Mouse (Mus musculus): ENCODE data around the gene Exd1. TPM values are rescaled to one million over a fixed set of nuclear protein-coding genes. Genes with fewer than 3 reads are reported as not detected.

Exd1 gene
- polyA plus RNA-seq, 1 experiment from 2014 or later = 0.27 TPM

Other genes with a start within 250 kb of the Exd1 start
- 3.7 and 5.0 TPM in 2 replicates for gene Dll4, start 221.8 kb downstream of the Exd1 start, polyA plus RNA-seq (2014; fragmentation: Nextera tagmentation; extraction: Ambion mirVana)
- 0.35 and 0.74 TPM in 2 replicates for gene Chac1, start 196.4 kb downstream of the Exd1 start, polyA plus RNA-seq (2014; fragmentation: Nextera tagmentation; extraction: Ambion mirVana)
- 3.7 TPM in 2 replicates for gene Ino80, start 69.9 kb downstream of the Exd1 start, polyA plus RNA-seq (2014; fragmentation: Nextera tagmentation; extraction: Ambion mirVana)
- 46.5 and 48.9 TPM in 2 replicates for gene Chp1, start 70 bp upstream of the Exd1 start, polyA plus RNA-seq (2014; fragmentation: Nextera tagmentation; extraction: Ambion mirVana)
- 56.4 and 57.3 TPM in 2 replicates for gene Nusap1, start 70.7 kb upstream of the Exd1 start, polyA plus RNA-seq (2014; fragmentation: Nextera tagmentation; extraction: Ambion mirVana)
- 22.9 and 25.5 TPM in 2 replicates for gene Oip5, start 70.8 kb upstream of the Exd1 start, polyA plus RNA-seq (2014; fragmentation: Nextera tagmentation; extraction: Ambion mirVana)
- 54.5 and 64.1 TPM in 2 replicates for gene Ndufaf1, start 115.2 kb upstream of the Exd1 start, polyA plus RNA-seq (2014; fragmentation: Nextera tagmentation; extraction: Ambion mirVana)
- gene Rtf1, start 127.4 kb upstream of the Exd1 start, polyA plus RNA-seq (2014; fragmentation: Nextera tagmentation; extraction: Ambion mirVana) = 20.3 and 24.0 TPM in 2 replicates
- gene Itpka, start 194.7 kb upstream of the Exd1 start, polyA plus RNA-seq (2014; fragmentation: Nextera tagmentation; extraction: Ambion mirVana) = 1.9 and 2.2 TPM in 2 replicates
- gene Ltk, start 212.8 kb upstream of the Exd1 start, polyA plus RNA-seq (2014; fragmentation: Nextera tagmentation; extraction: Ambion mirVana) = 0.07 TPM in 1 of 2 replicates, not detected in the other
- 16.2 and 17.4 TPM in 2 replicates for gene Rpap1, start 239.9 kb upstream of the Exd1 start, polyA plus RNA-seq (2014; fragmentation: Nextera tagmentation; extraction: Ambion mirVana)

All from heart, embryonic 11.5 days (tissue).